Mouse (Mus musculus) cerebellum, postnatal 4 days (tissue): ENCODE measurements around the gene Tiparp.
A peak's percentile ranks its signal among the peaks of the same experiment; 100 is the strongest.

Experiments
- DNase-seq, 2 experiments: peaks; one replicate each; pipeline ENCODE4 v3.0.0; 2022; ENCODE audit warnings: low spot score in 2 of 2, mixed read lengths in 1 of 2

Tiparp gene

DNA sequence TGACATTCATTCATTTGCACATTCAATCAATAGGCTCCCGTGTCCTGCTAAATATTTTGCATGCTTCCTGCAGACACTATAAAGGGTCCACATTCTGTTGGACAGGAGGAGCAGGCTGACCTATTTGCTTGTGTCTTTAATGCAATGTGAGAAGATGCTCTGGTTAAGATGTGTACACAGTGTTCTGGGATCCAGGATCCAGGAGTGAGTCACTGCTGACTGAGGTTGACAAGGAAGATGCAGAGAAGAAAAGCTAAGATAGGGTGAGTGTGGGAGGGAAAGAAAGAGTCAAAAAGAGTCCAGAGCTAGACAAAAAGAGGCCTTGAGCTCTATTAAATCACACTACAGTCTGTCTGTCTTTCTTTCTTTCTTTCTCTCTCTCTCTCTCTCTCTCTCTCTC lies 56.1 kb downstream of the Tiparp start:
- DNase-seq: no peak

DNA sequence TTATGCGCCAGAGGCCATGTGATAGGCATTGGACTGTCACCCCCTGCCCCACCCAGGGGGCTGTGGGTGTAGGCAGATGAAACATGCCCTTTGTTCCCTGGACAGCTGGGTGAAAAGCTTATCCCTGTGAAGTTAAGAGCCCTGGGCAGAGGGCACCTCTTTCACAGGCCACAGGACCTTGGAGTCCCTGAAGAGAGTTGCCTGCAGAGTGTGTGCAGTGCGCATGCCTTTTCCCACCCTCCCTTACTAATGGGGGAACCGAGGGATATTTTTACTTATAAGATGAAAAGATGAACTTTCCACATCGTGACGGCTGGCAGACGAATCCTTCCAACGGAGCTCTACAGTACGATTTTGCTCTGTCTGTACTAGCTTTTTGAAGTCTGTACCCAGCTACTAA lies 57.1 kb downstream of the Tiparp start:
- DNase-seq: no peak

DNA sequence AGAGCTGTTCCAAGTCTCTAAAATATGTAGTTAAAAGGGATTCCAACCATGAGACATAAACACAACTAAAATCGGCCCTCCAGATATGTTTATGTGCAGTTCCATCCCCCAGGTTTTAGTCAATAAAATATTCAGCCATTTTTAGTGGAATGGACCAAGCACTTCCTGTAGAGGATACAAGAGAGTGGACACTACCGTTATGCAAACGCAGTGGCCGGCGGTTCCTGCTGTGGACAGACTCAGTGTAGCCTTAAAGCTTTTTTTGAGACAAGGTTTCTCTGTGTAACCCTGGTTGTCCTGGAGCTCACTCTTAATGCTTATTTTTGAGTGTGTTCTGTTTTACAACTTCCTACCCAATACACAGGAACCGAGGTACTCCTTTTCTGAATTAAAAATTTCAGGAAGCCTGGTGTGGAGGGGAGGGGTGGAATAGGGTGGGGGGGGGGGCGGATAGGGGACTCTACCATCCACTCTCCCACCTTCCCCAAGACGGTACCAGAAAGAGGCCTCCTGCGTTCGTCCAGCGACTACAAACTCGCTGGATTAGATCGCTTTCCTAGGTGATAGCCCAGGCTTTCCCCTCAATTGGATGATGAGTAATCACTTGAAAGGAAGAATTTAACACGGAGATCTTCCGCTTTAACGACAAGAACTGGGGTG lies 57.7 kb downstream of the Tiparp start:
- no peak for DNase-seq

DNA sequence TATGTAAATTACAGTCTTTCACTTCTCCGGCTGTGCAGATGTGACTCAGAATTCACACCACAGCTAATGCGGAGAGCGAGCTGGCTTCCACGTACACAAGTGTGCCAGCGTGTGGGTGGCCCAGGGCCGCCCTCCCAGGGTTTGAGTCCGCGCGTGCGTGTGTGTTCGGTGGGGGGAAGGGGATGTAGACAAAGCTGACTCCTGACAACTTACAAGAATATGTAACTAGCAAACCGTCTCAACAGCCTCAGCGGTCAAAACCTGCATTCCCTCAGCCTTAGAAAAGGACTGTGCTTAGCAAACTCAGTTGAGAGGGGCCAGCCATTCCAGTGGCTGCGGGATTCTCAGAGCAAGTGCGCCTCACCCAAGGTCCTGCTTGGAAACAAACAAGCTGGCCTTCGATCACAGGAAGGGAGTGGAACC lies 58.3 kb downstream of the Tiparp start:
- DNase-seq: peak in 1 of 2 experiments; percentile 22

DNA sequence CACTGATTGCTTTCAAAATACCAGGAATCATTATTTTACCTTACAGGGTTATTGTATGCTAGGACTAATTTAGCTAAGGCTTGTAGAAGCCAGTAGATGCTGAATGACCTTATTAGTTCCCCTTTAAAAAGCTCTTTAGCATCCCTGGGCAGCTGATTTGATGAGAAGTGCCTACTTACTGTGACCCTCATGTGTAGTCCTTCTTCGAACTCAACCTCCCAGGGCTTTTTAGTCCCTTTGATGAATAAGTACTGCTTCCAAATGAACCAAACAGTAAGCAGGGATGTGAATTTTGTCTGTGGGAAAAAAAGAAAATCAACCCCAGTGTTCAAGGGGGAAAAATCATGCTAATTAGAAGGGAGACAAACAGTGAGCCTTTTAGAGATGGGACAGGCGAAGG lies 58.8 kb downstream of the Tiparp start:
- no peak for DNase-seq

DNA sequence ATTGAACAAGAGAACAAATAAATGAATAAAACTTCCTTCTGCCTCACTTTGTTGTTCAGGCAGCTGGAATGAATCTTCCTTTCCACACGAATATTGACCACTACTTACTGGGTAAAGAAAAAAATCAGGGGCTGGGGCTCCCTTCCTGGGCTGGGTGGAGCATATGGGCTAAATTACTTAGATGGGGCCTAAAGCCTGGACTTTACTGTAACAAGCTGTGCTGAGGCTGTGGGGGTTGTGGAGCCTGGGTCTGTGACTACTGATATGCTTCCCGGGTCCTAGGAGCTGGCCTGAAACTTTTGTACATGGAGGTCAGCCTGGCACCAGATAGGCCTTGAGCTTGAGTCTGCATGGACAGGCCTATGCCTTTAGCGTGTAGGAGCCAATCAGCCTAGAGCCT lies 60.2 kb downstream of the Tiparp start:
- DNase-seq: no peak

DNA sequence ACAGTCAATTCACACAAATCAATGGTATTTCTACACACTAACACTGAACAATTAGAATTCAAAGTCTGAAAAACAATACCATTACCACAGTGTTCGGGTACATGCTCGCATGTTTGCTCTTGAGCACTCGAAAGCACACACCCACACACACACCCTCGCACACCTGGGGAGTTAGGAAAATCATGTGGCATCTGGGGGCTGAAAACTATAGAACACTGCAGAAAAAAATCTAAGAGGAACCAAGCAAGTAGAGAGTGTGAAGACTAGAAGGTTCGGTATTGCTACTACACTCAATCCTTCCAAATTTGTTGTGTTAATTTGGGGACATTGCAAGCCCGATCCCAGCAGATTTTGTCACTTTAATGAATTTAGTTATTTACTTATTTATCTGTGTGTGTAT lies 64.6 kb downstream of the Tiparp start:
- DNase-seq: no peak

DNA sequence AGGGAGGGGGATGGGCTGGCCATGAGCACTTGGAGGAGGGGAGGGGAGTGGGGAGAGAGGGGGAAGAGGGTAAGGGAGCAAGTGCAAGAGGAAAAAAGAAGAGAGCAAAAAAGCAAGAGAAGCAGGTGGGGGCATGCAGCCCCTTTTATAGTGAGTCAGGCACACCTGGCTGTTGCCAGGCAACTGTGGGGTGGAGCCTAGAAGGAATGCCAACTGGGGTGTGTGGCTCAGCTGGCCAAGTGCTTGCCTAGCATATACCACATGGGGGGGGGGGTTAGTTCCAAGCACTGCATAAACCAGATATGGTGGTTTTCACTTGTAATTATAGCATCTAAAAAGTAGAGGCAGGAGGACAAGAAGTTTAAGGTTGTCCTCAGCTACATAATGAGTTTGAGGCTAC lies 66.3 kb downstream of the Tiparp start:
- DNase-seq: no peak

DNA sequence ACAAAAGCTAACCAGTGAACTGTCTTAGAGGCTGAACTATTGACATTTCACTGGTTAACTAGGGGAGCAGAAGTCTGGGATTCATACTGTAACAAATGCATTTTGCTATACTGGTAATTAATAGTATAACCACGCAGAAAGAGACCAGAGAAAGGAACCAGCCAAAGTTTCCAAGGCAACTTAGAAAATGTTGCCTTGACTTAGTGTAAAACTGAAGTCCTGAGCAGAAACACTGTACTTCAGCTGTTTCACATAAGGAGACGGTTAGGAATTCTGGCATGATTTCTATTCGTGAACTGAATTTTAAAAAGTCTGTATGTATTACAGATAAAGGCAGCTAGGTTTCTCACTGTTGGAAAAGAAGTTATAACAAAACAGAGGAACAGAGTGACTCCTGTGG lies 67.0 kb downstream of the Tiparp start:
- DNase-seq: no peak

DNA sequence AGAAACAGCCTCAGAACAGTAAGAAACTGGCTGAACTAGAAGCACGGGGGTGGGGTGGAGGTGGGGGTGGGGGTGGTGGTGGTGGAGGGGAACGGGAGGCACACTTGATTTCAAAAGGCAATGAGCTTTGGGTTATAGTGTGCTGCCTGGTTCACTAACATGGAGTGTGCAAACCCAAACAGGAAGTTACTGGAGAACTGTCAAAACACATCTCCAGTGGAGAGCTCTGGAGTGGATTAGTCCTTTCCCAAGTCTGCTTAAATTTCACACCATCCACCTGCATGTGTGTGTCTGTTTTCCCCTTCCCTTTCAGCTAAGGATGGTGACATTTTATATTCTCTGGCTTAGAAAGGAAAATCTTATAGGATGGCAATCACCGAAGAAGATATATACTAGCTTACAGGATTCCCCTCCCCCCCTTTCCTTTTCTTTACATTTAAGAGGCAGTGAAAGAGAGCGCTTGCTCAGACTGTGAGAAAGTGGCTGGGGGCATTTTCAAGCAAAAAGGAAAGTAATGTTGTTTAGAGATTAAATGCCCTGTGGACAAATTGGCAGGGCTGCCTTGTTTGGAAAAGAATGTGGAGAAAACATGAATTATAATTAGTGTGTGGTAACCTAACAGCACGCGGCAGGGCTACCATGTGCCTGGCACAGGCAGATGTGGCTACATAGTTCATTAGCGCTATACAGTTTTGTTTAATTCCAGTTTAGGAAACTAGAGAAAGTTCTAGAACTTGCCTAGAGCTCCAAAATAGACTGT lies 70.0 kb downstream of the Tiparp start:
- DNase-seq: no peak

DNA sequence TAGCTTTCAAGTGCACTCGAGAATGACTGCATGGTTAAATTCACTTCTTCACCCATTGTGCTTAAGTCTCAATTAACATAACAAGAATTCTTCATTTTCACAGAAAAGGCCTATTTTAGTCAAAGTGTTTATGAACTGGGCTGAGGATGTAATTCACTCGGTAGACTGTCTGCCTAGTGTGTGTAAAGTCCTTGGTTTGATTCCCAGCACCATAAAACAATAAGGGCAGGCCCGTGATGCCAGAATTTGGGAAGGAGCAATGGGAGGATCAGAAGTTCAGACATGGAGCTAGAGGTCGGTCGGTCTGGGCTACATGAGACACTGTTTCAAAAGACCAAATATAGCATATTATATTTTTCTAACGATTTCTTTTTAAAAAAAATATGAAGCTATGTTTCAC lies 70.9 kb downstream of the Tiparp start:
- DNase-seq: no peak

DNA sequence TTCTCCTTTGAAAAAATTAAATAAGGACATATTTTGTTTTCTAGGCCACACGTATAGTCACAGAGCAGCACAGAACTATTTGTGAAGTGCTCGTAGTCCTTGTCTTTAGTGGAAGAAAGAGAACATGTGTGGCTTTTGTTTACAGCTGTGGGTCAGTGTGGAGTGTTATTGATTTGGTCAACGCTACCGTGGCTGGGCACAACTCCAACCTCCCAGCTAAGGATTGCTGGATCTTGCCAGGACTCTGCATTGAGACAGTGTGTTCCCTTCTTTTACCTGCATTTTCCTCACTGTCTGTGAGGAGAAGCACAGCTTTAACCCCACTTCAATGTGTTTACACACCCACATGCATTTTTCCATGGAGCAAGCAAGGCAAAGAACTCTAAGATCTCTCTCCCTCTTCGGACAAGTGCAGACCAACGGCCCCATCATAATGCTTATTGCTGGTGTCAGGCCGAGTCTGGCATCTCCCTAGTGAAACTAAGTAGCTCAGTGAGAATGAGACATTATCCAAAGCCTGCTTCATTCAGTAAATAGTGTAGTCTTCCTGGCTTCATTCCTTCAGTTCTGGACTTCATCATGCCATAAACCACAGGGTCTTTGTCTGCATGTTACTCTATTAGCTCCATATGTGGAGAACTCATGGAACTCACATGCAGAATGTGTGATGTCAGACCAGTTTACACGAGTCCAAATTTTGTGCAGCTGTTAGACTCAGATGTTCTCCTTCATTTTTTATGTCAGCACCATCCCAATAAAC lies 73.3 kb downstream of the Tiparp start:
- no peak for DNase-seq

DNA sequence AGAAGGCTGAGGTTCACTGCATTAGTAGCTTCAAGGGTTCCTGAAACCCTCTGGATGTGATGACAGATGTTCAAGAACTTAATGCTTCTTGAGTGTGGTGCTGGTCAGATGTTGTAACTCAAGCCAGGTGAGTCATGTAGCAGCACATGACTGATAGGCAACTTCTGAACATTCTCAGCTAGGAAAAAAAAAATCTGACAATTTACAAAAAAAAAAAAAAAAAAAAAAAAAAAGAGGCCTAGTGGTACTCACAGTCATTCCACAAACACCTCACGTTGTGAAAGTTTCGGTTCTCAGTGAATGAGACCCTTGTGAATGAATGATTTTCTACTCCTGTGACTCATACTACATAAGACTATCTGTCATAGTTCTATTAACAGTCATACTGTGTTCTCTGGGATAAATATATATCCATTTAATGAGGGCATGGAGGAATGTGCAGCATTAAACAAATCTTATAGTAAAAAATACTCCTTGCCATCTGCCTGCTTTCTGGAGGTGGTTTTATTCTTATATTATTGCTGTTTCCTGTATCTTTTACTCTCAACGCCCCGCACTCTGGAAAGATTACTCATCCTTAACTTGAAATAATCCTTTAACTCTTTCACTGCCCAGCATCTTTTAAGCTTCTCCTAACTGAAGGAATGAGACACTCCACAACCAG lies 75.3 kb downstream of the Tiparp start:
- DNase-seq: no peak
